Mouse (Mus musculus) hindbrain, postnatal 0 days (tissue): ENCODE results near the gene Upk3bl. TPM values are rescaled to one million over a fixed set of nuclear protein-coding genes. Genes with fewer than 3 reads are reported as not detected.

Experiments
- ATAC-seq: fragments of 200-750 bp; cut with Nextera tagmentation; 2 replicates; pipeline ENCODE4 v1.8.0; 2017; ENCODE audit warnings: mild to moderate bottlenecking, moderate TSS enrichment, moderate library complexity
- DNase-seq: peaks from one replicate; pipeline ENCODE4 v3.0.0-alpha.2; 2015; ENCODE audit warnings: low spot score
- H3K27ac ChIP-seq: fragments of 300-500 bp; sonication (generic); 2 replicates; pipeline ENCODE4 v1.5.1; 2014; ENCODE audit warnings: mild to moderate bottlenecking
- H3K27me3 ChIP-seq: fragments of 300-500 bp; sonication (generic); 2 replicates; pipeline ENCODE4 v1.6.1; 2014; ENCODE audit warnings: low read length, mixed read lengths; ENCODE audit not compliant: insufficient read depth
- H3K36me3 ChIP-seq: fragments of 300-500 bp; sonication (generic); 2 replicates; pipeline ENCODE4 v1.6.1; 2014; ENCODE audit warnings: low read length, mixed read lengths; ENCODE audit not compliant: insufficient read depth
- H3K4me1 ChIP-seq: fragments of 300-500 bp; sonication (generic); 2 replicates; pipeline ENCODE4 v1.6.1; 2014; ENCODE audit warnings: antibody characterized with exemption, low read length, mixed read lengths; ENCODE audit not compliant: insufficient read depth
- H3K4me2 ChIP-seq: fragments of 300-500 bp; sonication (generic); 2 replicates; pipeline ENCODE4 v1.6.1; 2014; ENCODE audit warnings: low read depth, mild to moderate bottlenecking, low read length, moderate library complexity, mixed read lengths
- H3K4me3 ChIP-seq: fragments of 300-500 bp; sonication (generic); 2 replicates; pipeline ENCODE4 v1.5.1; 2014; ENCODE audit warnings: low read length
- H3K9ac ChIP-seq: fragments of 300-500 bp; sonication (generic); replicated peaks from 2 replicates; pipeline ENCODE4 v1.6.1; 2014; ENCODE audit warnings: mild to moderate bottlenecking, low read length, moderate library complexity, mixed read lengths
- H3K9me3 ChIP-seq: fragments of 300-500 bp; sonication (generic); 2 replicates; pipeline ENCODE4 v1.6.1; 2016; ENCODE audit warnings: low read length, mixed read lengths
- CTCF ChIP-seq: IDR thresholded peaks from 2 replicates; pipeline ENCODE4 v1.5.1; 2016; ENCODE audit warnings: antibody characterized with exemption, control low read depth, low read depth
- WGBS: fragments of 180-500 bp; shearing (Covaris S2); extraction: QIAGEN DNeasy Blood & Tissue Kit; methylation state at CpG from one replicate; pipeline ENCODE4 v1.1.7; 2014; 5-methylcytosine and 5-hydroxymethylcytosine counted together
- polyA plus RNA-seq: library from polyadenylated mRNA; unstranded; fragments of >200 nt; fragmentation: Nextera tagmentation; extraction: Ambion mirVana; gene quantifications from 2 replicates; pipeline ENCODE4 v1.2.1, GENCODE M21; 2015
- total RNA-seq: library from RNA; depleted of rRNA; stranded (reverse); fragments of >200 nt; gene quantifications from 2 replicates; pipeline ENCODE4 v1.2.3, GENCODE M21; 2014

The Upk3bl gene
- total and polyA plus RNA-seq, 2 experiments from 2014 or later, result 0.14 TPM; not detected in 1

DNA sequence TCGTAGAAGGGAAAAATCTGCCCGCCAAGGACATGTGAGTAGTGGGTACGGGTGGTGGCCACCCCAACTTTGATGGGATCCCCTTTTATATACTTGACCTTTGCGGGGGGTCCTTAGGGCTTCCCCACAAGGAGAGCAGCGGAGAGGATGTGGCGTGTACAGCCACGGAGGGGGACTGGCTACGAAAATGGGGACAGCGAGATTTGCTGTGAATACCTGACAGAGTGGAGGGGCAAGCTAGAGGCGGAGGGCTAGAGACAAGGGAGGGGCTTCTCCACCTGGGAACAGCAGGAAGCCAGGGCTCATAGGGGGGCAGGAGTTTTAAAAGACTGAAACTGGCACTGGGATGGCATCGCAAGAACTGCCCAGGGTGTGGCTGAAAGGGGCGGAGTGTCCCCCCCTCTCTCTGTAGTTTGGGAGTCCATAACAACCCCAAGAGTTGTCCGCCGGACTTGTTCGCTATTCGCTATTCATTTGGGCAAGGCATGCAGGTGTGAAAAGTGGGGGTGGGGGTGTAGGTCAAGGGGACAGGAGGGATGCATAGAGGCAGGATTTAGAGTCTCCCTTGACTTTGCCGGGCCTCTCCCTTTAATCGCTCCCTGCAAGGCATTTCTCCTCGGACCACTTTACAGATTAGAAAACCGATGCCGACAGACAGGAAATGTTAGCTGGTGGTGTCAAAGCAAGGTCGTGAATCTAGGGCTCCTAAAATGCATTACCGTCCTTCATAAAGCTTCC lies 30.0 kb downstream of the Upk3bl start:
- no peak for TF ChIP-seq CTCF
- 0 out of 2 replicates have a peak overlapping the region, but pooled peaks have one; percentile 6 for H3K27ac ChIP-seq
- H3K36me3 ChIP-seq, result no peaks in the 10 kb centered on the region
- H3K4me2 ChIP-seq, result peak overlapping the region; percentile 59
- ATAC-seq (peak; percentile 25; the same call in 1 of the 2 replicates), DNase-seq (no peak)
- no peaks in the 10 kb centered on the region for H3K9me3 ChIP-seq
- H3K4me3 ChIP-seq, result peak overlapping the region; percentile 47
- H3K9ac ChIP-seq, result peak overlapping the region; percentile 48
- peaks cover 8% of the 10 kb centered on the region for H3K4me1 ChIP-seq
- under 1% methylated on average over 23 of the region's 23 CpGs for WGBS
- no peaks in the 10 kb centered on the region for H3K27me3 ChIP-seq

DNA sequence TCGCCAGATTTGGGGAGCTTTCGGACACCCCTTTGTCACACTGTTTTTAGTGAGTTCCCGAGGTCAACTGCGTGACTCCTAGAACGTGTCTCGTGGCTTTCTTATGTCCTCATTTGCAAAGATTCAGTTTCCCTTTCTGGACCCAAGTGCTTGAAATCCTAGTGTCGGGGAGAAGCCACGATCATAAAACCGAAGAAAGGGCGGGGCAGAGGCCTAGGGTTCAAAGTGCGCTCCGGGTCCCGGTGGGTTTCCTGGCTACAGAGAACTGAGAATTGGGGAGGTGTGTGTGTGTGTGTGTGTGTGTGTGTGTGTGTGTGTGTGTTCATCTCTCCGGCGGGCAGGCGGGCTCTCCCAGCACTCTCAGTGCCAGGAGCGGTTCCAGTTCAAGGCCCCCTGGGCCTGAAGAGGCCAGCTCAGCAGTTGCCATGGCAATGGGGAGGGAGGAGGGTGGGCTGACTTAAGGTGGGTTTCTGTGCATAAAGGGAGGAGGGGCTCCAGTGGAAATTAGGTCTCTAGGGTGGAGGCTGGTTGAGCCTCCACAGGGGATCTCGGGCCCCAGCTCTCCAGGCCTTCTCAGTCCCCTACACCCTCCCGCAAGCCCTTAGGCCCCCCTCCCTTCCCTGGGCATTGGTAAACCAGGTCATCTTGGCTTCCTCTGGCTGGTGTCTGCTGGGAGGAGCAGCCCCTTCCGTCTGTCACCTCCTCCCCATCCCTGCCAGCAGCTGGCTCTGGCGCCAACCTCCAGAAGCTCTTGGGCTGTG lies 30.8 kb downstream of the Upk3bl start:
- ATAC-seq (peak; percentile 55), DNase-seq (peak; percentile 69)
- 5% methylated on average over 21 of the region's 21 CpGs for WGBS
- peak overlapping the region; percentile 48 for H3K9ac ChIP-seq
- H3K9me3 ChIP-seq, result no peaks in the 10 kb centered on the region
- TF ChIP-seq CTCF, result no peak
- no peaks in the 10 kb centered on the region for H3K27me3 ChIP-seq
- peak overlapping the region; percentile 59 for H3K4me2 ChIP-seq
- H3K36me3 ChIP-seq, result no peaks in the 10 kb centered on the region
- peak overlapping the region; percentile 47 for H3K4me3 ChIP-seq
- peak overlapping the region; percentile 54; the same call in 1 of the 2 replicates for H3K27ac ChIP-seq
- H3K4me1 ChIP-seq, result peaks cover 8% of the 10 kb centered on the region

DNA sequence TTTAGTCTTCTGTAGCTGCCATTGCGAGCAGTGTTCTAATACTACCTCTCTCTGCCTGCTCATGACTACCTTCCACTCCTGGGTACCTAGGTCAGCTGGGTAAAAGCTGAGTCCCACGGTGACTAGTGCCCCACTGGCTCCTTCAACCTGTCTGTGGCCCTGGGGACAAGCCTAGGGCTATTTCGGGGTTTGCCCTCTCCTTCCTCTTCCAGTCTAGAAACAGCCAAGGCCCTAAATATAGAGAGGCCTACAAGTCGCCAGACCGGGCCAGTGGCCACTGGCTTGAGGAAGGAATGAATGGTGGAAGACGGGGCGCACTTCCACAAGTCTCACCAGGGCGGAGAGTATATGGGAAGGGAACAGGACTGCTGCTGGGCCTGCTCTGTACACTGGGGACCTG lies 32.0 kb downstream of the Upk3bl start:
- no peak overlapping the region for H3K9ac ChIP-seq
- H3K4me2 ChIP-seq, result no peak overlapping the region
- WGBS, result 93% methylated on average over 8 of the region's 8 CpGs

DNA sequence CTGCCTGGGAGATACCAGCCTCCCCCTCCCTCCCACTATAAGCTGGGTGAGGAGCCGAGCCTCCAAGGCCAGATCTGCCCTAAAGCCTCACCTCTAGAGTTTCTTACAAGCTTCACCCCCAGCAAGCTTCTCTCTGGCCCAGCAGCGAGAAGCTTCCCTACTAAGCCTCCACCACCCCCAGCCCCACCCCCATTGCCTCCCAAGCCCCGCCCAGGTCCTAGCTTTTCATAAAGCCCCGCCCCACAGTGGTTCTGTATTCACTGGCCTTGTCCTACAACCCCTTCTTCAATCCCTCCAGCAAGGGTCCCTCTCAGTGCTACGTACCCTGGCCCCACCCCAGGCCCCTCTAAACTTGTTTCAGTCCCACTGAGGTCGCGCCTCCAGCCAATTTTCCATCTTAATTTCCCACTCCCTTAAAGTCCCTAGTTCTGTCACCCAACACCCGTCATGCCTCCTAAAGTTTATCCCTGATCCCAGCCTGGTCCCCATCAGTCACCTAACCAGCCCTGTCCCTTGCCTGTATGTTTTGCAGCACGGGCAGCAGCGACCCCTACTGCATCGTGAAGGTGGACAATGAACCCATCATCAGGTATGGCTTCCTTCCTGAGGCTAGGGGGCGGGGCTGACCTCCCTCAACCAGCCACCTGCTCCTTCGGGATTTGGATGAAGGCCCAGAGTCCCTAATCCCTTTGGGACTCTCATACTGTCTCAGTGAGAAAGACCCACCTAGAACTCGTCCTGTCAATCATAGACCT lies 34.7 kb downstream of the Upk3bl start:
- H3K27me3 ChIP-seq, result no peaks in the 10 kb centered on the region
- peaks cover 8% of the 10 kb centered on the region for H3K4me1 ChIP-seq
- 25% methylated on average over 14 of the region's 14 CpGs for WGBS
- no peak overlapping the region for H3K4me2 ChIP-seq
- H3K4me3 ChIP-seq, result no peak overlapping the region
- H3K27ac ChIP-seq, result no peak overlapping the region
- TF ChIP-seq CTCF, result peak; percentile 60
- ATAC-seq (no peak), DNase-seq (peak; percentile 18)
- no peak overlapping the region for H3K9ac ChIP-seq
- H3K9me3 ChIP-seq, result no peaks in the 10 kb centered on the region
- peaks cover 6% of the 10 kb centered on the region; the same call in 1 of the 2 replicates for H3K36me3 ChIP-seq

More for the DNA sequence above, 32.0 kb downstream of the Upk3bl start:
- Histone ChIP-seq H3K27me3 (no peaks in the 10 kb centered on the region), H3K27ac (no peak overlapping the region), H3K36me3 (peaks cover 2% of the 10 kb centered on the region; the same call in 1 of the 2 replicates), H3K4me1 (peaks cover 8% of the 10 kb centered on the region), H3K9me3 (no peaks in the 10 kb centered on the region), H3K4me3 (no peak overlapping the region)
- DNase-seq (no peak), ATAC-seq (no peak)
- TF ChIP-seq CTCF, result no peak

DNA sequence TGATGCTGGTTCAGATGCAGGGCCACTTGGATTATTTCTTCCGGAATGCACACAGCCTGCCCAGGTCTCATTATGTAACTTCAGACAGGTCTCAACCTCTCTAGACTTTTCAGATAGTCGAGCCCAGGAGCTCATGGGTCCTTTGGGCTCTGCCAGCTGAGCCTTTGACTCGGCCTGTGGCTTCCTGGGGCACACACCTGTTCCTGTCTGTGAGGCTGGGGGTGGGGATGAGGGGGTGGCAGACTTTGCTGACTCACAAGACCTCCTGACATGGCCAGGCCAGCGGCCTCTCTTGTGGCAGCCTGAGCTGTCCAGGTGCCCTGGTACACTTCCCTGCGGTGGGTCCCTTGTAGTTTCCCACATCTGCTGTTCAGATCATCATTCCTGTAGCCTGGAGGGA lies 37.6 kb downstream of the Upk3bl start:
- H3K36me3 ChIP-seq, result peaks cover 6% of the 10 kb centered on the region; the same call in 1 of the 2 replicates
- no peaks in the 10 kb centered on the region for H3K27me3 ChIP-seq
- no peak for TF ChIP-seq CTCF
- ATAC-seq (no peak), DNase-seq (no peak)
- H3K27ac ChIP-seq, result no peak overlapping the region
- no peak overlapping the region for H3K4me3 ChIP-seq
- no peaks in the 10 kb centered on the region for H3K9me3 ChIP-seq
- no peaks in the 10 kb centered on the region for H3K4me1 ChIP-seq
- H3K4me2 ChIP-seq, result no peak overlapping the region
- 69% methylated on average over 5 of the region's 5 CpGs for WGBS
- no peak overlapping the region for H3K9ac ChIP-seq

DNA sequence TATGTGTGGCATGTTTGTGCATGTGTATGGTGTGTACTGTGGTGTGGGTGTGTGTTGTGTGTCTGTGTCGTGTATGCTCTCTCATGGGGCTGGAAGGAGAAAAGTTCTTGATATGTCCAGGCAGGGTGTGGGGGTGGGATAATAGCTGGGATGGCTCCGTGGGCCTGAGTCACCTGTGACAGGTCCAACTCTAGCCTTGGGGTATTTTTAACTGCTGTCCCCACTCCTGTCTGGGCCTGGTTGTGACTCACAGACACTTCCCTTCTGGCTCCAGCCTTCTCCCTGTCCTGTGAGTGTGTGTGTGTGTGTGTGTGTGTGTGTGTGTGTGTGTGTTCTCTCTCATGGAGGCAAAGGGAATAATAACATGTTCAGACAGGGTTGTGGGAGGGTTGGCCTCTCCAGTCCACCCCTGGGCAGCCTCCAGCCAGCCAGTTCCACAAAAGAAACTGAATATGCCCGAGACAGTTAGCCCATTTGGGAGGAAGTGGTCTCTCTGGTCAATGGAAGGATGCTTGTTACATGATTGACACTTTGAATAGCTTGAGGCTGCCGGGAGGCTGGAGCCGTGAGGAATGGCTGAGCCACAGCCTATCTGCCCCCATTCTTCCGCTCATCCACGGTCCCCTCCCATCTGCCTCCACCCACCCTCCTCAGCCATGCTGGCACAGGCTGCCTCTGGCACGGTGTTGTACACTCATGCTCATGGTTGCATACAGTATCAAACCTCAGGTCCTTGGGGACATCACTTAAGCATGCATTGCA lies 40.1 kb downstream of the Upk3bl start:
- ATAC-seq, result no peak
- peaks cover 6% of the 10 kb centered on the region; the same call in 1 of the 2 replicates for H3K36me3 ChIP-seq
- H3K4me1 ChIP-seq, result no peaks in the 10 kb centered on the region
- TF ChIP-seq CTCF, result no peak
- DNase-seq, result no peak
- H3K27me3 ChIP-seq, result no peaks in the 10 kb centered on the region
- no peak overlapping the region for H3K4me3 ChIP-seq
- no peak overlapping the region for H3K9ac ChIP-seq
- no peak overlapping the region for H3K27ac ChIP-seq
- WGBS, result 40% methylated on average over 8 of the region's 8 CpGs
- H3K9me3 ChIP-seq, result no peaks in the 10 kb centered on the region
- no peak overlapping the region for H3K4me2 ChIP-seq
